Mouse (Mus musculus): Measurements from ENCODE around the gene Trim71.

Gene Trim71

DNA sequence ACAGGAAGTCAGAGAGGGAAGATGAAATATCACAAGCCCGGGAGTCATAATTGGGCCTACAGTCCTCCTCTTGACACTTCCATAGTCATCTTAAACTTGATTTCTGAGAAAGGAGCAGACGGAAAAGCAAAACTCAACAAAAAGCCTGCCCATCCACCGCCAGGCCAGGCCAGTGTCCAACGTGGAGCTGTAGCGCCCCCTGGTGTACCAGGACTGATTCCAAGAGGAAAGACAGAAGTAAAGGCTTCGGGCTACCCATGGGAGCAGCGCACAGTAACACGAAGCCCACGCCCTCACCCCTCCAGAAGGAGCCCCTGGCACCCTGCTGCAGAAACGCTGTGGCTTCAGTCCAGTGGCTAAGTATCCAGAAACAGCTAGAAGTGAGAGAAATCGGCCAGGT is 66.0 kb downstream of the Trim71 start:
- POLR2A ChIA-PET = interaction anchor here (0.5 to 10.4 kb wide), 20 partner anchors 10 to 412 kb away, joined by 3 to 152 read pairs (median 6); partner anchors contain the start of gene C130032M10Rik (in 1 of the 4)

DNA sequence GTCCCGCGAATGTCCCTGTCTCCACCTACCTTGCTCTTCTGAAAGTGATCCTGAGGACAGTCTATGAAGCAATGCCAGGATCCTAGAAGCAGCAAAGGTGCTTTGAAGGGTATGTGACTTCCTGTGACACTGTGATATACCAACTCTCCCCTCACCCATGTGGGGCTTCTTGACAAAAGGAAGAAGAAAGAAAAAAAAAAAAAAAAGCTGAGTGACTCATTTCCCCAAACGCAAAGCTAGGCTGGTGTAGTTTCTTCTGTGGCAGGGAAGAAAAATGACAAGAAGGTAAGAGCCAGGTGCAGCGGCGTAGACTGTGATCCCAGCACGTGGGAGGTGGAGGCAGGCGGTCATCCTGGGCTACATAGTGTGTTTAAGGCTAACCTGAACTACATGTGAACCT is 67.7 kb downstream of the Trim71 start:
- POLR2A ChIA-PET = interaction anchor here in 2 of 4 experiments (0.6 to 10.4 kb wide), 7 partner anchors 8 to 88 kb away, joined by 3 to 152 read pairs (median 3); no protein-coding TSS in a partner anchor
- CTCF ChIA-PET = interaction anchor here in 2 of 4 experiments (0.5 to 1.4 kb wide), 5 partner anchors 81 to 479 kb away, joined by 3 to 5 read pairs (median 3); partner anchors contain the start of gene Tmppe (in 1 of the 2)

More for the DNA sequence above, 66.0 kb downstream of the Trim71 start:
- CTCF ChIA-PET = interaction anchor here (0.6 to 8.7 kb wide), 16 partner anchors 11 to 1256 kb away, joined by 3 to 71 read pairs (median 4); no protein-coding TSS in a partner anchor

DNA sequence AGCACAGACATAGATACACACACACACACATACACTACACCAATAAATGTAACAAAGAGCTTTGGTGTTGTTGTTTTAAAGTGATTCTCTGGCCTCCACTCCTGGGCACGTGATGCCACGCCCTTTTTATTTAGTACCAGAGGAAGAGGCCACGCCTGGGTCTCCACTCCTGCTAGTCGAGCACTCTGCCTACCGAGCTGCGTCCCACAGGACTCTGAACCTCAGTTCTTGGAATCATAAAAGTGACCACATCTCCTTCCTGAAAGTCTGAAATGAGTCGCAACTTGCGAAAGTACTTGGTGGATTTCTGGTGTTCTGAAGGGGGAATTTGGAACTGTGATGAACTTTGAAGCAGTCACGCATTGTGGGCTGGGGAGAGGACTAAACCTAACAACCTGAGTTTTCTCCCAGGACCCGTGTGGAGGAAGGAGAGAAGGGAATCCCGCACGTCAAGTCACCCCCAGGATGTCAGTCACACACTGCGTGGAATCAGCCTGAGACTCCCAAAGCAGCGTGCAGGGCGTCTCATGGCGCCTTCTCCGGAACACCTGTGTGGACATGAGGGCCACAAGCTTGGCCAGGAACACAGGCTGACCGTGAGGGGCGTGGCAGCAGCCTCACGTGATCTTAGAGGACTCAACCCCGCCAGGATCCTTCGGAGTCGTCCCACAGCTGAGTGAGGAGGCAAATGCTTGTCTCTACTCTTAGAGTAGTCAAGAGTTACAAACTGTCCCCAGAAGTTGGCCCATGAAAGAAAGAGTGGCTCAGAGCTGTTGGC is 76.5 kb downstream of the Trim71 start:
- POLR2A ChIA-PET = interaction anchor here (0.6 to 2.0 kb wide), 16 partner anchors 9 to 98 kb away, joined by 3 to 11 read pairs (median 4); no protein-coding TSS in a partner anchor
- CTCF ChIA-PET = interaction anchor here (0.6 to 1.4 kb wide), 5 partner anchors 71 to 401 kb away, joined by 3 to 6 read pairs (median 3); no protein-coding TSS in a partner anchor

DNA sequence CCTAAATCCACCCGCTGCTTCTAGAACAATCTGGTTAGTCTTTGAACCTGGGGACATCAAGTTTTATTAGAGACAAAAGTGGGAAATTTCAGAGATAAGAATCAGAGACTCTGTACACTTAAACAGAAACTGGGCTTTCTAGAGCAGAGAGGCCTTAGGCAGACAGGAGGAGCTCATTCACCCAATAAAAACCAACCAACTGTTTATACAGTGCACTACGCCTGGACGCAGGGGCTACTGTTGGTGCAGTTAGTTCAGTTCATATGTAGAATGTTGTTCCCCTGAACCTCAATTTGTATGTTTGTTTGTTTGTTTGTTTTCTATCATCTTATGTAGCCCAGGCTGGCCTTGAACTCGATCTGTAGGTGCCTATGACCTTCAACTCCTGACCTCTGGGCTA is 77.4 kb downstream of the Trim71 start:
- CTCF ChIA-PET = interaction anchor here in 3 of 4 experiments (0.6 to 1.0 kb wide), 5 partner anchors 10 to 240 kb away, joined by 3 to 4 read pairs (median 3); no protein-coding TSS in a partner anchor
- POLR2A ChIA-PET = interaction anchor here in 3 of 4 experiments (0.9 to 2.0 kb wide), 7 partner anchors 9 to 67 kb away, joined by 3 to 11 read pairs (median 6); partner anchors contain the start of gene Ccr4 (in 1 of the 3)

DNA sequence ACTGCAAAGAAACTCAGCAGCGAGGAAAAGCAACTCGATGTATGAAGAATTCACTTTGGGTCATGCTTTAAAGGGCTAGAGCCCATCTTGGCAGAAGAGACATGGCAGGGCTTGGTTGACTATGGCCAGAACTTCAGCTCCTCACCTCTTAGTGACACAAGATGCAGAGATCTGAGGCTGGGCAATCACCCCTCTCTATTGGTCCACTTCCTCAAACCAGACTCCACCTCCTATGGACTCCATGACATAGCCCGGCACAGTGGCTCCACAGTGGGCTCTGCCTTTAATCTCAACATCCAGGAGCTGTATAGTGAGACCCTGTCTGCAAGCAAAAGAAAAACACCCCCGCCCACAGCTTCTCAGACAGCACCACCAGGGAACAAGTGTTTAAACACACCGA is 79.4 kb downstream of the Trim71 start:
- CTCF ChIA-PET = interaction anchor here (0.6 to 1.8 kb wide), 8 partner anchors 9 to 97 kb away, joined by 3 to 7 read pairs (median 3); no protein-coding TSS in a partner anchor
- POLR2A ChIA-PET = interaction anchor here in 3 of 4 experiments (0.6 to 2.1 kb wide), 10 partner anchors 9 to 743 kb away, joined by 3 to 7 read pairs (median 3); partner anchors contain the start of gene Crtap (in 1 of the 3)

DNA sequence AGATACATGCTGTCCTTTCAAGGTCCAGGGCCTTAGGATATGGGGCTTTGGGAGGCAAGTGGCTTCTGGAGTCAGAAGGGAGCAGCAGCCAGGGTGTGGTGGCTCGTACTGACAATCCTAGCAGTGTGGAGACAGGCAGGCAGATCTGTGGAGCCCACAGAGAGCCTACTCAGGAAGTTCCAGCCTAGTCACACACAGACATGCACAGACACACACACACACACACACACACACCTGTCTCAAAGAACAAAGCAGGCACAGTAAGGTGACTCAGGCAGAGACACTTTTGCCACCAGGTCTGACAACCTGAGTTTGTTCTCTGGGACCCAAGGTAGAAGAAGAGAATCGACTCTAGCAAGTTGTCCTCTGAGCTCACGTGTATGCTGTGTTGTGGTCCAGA is 83.2 kb downstream of the Trim71 start:
- ChIA-PET CTCF (interaction anchor here in 1 of 4 experiments (0.6 kb wide), 1 partner anchor 163 kb away, joined by 4 read pairs; no protein-coding TSS in a partner anchor), POLR2A (interaction anchor here in 2 of 4 experiments (0.6 to 0.8 kb wide), 3 partner anchors 14 to 1379 kb away, joined by 3 to 8 read pairs (median 4); no protein-coding TSS in a partner anchor)

DNA sequence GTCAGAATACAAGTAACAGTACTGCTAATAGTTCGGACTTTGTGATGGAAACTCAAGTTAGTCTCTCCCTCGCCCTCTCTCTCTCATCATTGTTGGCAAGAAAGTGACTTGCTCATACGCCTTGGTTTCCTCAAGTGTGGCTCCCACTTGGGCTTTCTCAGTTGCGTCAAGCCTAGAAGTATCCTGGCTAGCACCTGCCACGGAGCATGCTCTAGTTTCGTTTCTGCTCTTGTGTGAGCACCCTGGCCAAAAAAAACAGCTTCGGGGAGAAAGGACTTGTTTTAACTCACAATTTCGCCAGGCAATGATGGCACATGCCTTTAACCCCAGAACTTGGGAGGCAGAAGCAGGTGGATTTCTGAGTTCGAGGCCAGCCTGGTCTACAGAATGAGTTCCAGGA is 87.2 kb downstream of the Trim71 start:
- POLR2A ChIA-PET = interaction anchor here in 3 of 4 experiments (0.8 to 2.5 kb wide), 10 partner anchors 8 to 105 kb away, joined by 3 to 8 read pairs (median 4); no protein-coding TSS in a partner anchor
- CTCF ChIA-PET = interaction anchor here in 1 of 4 experiments (1.8 kb wide), 1 partner anchor 61 kb away, joined by 6 read pairs; no protein-coding TSS in a partner anchor

DNA sequence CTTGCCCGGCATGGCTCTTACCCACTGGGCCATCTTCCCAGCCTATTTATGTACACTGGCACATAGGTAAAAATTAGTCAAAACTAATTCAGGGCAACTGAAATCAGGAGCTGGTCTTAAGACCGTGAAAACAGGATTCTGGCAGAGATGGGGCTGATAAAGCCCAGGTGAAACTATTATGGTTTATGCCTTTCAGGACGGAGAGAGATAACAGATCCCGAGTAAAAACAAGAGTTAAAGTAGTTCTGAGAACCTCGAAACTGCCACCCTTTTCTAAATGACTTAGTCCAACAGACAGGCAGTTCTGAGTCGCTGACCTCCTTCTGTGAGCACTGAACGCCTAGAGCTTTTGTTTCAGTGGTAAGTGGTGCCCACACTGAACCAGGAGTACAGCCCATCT is 92.3 kb downstream of the Trim71 start:
- ChIA-PET POLR2A (interaction anchor here in 2 of 4 experiments (0.6 to 1.8 kb wide), 4 partner anchors 10 to 39 kb away, joined by 3 to 6 read pairs (median 3); no protein-coding TSS in a partner anchor), CTCF (interaction anchor here in 2 of 4 experiments (0.6 to 0.8 kb wide), 3 partner anchors 13 to 108 kb away, joined by 3 to 4 read pairs (median 4); no protein-coding TSS in a partner anchor)

DNA sequence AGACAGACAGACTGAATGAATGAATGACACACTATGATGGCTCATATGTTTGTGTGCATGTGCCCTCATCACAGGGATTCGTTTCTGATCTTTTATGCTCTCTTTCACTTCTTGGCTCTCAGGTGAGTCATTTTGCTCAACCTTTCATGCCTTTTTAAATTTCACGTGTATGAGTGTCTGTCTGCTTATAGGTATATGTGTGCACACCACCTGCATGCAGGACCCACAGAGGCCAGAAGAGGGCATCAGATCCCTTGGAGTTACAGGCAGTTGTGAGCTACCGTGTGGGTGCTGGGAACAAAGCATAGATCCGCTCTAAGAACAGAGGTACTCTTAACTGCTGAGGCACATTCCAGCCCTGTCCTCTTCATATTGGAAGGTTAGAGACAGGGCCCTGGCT is 95.5 kb downstream of the Trim71 start:
- CTCF ChIA-PET = interaction anchor here (0.5 to 1.0 kb wide), 17 partner anchors 16 to 146 kb away, joined by 3 to 10 read pairs (median 3); no protein-coding TSS in a partner anchor
- POLR2A ChIA-PET = interaction anchor here in 1 of 4 experiments (1.0 to 1.7 kb wide), 5 partner anchors 8 to 34 kb away, joined by 3 to 5 read pairs (median 3); no protein-coding TSS in a partner anchor

DNA sequence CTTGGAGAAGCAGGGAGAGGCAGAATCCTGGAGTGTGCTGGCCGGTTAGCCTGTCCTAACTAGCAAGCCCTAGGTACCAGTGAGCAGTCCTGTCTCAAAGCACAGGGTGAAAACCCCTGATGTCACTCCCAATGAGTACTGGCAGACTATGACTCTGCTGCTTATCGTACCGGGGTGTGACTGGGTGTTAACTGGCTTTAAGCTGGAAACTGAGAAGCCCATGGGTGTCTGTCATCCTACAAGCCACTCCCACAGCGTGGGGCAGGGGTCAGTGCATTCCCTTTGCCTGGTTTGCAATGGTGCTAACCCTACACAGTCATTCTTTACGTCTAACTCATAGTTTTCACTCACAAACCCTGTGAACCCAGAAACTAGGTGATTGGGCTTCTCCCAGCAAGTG is 96.0 kb downstream of the Trim71 start:
- POLR2A ChIA-PET = interaction anchor here in 2 of 4 experiments (0.6 to 1.7 kb wide), 5 partner anchors 8 to 33 kb away, joined by 3 to 5 read pairs (median 4); no protein-coding TSS in a partner anchor

DNA sequence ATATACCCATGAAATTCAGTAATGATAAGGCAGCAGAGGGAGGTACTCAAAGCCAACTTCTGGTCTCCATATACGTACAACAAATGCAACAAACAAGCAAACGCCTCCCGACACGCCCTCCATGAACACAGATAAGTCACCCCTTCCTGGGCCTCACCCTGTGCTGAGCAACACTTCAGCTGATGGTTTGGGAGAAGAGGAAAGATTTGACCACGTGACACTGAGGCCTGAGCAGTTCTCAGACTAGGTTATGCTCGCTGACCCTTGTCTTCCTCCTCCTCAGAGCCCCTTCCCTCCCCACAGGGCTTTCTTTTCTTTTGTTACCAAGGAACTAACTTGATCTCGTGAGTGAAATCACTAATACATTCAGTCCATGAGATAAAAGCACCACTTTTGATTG is 97.3 kb downstream of the Trim71 start:
- ChIA-PET POLR2A (no interaction called here), CTCF (no interaction called here)

More for the DNA sequence above, 96.0 kb downstream of the Trim71 start:
- CTCF ChIA-PET = interaction anchor here in 3 of 4 experiments (0.6 to 1.0 kb wide), 7 partner anchors 17 to 116 kb away, joined by 3 to 7 read pairs (median 3); no protein-coding TSS in a partner anchor

DNA sequence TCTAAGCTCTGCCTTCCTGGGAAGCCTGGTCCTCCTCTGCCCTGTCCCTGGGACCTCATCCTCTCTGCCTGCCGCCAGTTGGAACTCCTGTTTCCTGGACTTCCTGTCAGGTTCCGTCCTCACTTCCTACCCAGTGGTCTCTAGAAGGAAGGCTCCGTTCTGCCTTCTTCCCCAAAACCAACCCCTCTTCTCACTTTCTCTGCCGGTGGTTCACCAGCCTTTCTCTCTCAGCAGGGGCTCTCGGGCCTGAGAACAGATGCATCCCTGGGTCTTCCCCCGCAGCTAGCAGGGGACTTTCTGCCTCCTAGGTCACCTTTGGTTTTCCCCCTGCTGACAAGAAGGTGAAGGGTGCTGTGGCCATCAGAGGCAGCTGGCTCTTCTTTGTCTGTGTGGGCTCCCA is 98.7 kb downstream of the Trim71 start:
- ChIA-PET POLR2A (interaction anchor here in 1 of 4 experiments (1.0 to 1.3 kb wide), 6 partner anchors 8 to 245 kb away, joined by 3 to 4 read pairs (median 3); no protein-coding TSS in a partner anchor), CTCF (no interaction called here)

DNA sequence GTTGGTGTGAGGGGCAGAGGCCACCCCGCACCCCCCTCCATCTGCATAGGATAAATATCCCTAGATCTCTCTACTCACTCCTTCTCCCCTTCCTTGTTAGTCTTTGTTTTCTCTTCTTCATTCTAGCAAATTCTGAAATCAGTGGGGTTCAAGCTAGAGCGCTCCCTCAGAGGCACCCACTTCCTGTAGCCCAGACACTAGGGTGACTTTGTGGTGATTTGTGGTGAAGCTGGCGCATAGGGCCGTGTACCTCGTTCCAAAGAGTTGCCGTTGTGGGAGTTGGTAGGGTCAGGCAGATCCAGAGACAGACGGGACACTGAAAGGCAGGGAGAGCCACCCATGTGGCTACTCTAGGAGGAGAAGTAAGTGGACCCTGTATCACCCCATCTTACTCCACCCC is 101.6 kb downstream of the Trim71 start:
- POLR2A ChIA-PET = interaction anchor here in 2 of 4 experiments (0.7 to 1.6 kb wide), 4 partner anchors 13 to 47 kb away, joined by 3 read pairs; no protein-coding TSS in a partner anchor

DNA sequence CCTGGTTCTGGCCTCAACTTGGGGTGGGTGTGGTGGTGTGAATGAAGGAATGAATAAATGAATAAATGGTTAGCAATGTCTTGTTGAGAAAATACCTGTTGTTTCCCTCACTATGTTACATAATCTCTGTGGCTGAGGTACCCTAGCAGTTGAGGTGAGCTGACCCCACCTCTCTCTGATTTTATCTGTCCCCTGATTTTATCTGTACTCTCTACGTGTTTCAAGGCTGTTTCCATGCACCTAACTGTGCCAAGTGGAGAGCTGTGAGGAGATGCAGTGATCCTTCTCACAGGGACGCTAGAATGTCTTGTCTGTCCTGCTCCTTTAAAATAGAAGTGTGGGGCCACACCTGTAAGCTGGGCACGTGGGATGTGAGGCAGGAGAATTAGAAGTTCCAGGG is 105.7 kb downstream of the Trim71 start:
- ChIA-PET CTCF (no interaction called here), POLR2A (interaction anchor here in 3 of 4 experiments (0.6 to 1.4 kb wide), 5 partner anchors 11 to 24 kb away, joined by 3 to 11 read pairs (median 4); no protein-coding TSS in a partner anchor)

More for the DNA sequence above, 101.6 kb downstream of the Trim71 start:
- CTCF ChIA-PET = interaction anchor here in 3 of 4 experiments (0.5 to 0.6 kb wide), 5 partner anchors 29 to 118 kb away, joined by 3 to 10 read pairs (median 4); no protein-coding TSS in a partner anchor

All from embryonic stem cell, embryonic (primary cell).